Comparison of ENCODE assay signal across 23 mouse cellular contexts in the genomic region with DNA sequence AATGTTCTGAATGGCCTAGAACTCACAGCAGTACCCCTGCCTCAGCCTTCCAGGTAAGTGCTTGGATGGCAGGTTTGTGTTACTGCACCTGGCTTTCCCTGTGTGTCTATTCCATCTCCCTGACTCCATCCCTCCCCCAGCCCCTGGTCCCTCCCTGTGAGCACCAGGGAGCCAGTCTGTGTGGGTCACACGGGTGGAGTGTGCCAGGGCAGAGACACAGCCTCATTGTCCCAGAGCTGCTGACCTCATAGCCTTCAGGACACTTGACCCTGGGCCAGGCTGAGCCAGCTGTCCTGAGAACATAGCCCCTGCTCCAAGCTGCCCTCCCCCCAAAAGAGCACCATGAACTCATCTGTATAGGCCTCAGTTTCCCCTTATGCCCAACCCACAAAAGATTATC. TPM values are rescaled to one million over a fixed set of nuclear protein-coding genes. Genes with fewer than 3 reads are reported as not detected.
DNase-seq lines count a peak whose midpoint lies in the region; ATAC-seq and TF ChIP-seq lines count a peak whose summit lies in the region.
"Had no signal": no experiment of that assay in that cellular context is flagged by ENCODE, and none has a peak within 500 bp of the region (broad histone marks: within the 10 kb centered on the region; RNA-seq: fewer than 3 reads in every experiment).

No protein-coding gene starts in this region.

- TF ChIP-seq POLR2A in bone marrow, adult 2 months (IDR thresholded peaks at IDR 0.05; ENCODE audit: borderline replicate concordance, control insufficient read depth, low read depth, low read length): no peak

- H3K9ac ChIP-seq in liver, embryonic 11.5 days (ENCODE audit: low read depth, low read length): no peak overlapping the region
- peak overlapping the region; percentile 13; the same call in 1 of the 2 replicates for H3K9ac ChIP-seq in liver, embryonic 14.5 days (replicated peaks)
- H3K9ac ChIP-seq in heart, embryonic 11.5 days (ENCODE audit: low read depth, low read length): no peak overlapping the region
- H3K9ac ChIP-seq: embryonic facial prominence, embryonic 15.5 days; heart, embryonic 12.5 days; hindbrain, embryonic 14.5 days; intestine, embryonic 15.5 days; midbrain, embryonic 12.5 days had no signal

- 62% methylated on average over 1 of the region's 1 CpGs for WGBS in liver, embryonic 11.5 days
- 74% methylated on average over 1 of the region's 1 CpGs for WGBS in bone marrow, adult 2 months
- 36% methylated on average over 1 of the region's 1 CpGs for WGBS in liver, embryonic 14.5 days (ENCODE audit: insufficient replicate concordance)
- WGBS in heart, embryonic 11.5 days (ENCODE audit: insufficient replicate concordance): 32% methylated on average over 1 of the region's 1 CpGs

- 0 out of 2 replicates have a peak overlapping the region, but pooled peaks have one; percentile 21 for H3K4me2 ChIP-seq in liver, embryonic 11.5 days
- H3K4me2 ChIP-seq in liver, embryonic 14.5 days (ENCODE audit: low read depth): no peak overlapping the region
- no peak overlapping the region for H3K4me2 ChIP-seq in heart, embryonic 11.5 days
- H3K4me2 ChIP-seq: embryonic facial prominence, embryonic 15.5 days; heart, embryonic 12.5 days; hindbrain, embryonic 14.5 days; intestine, embryonic 15.5 days; midbrain, embryonic 12.5 days had no signal

- ATAC-seq in liver, embryonic 11.5 days (replicated peaks; ENCODE audit: low FRiP score): no peak
- ATAC-seq in liver, embryonic 14.5 days (ENCODE audit: insufficient read depth): no peak
- ATAC-seq in heart, embryonic 11.5 days (replicated peaks; ENCODE audit: insufficient number of reproducible peaks, low FRiP score, low TSS enrichment): no peak
- ATAC-seq: forebrain, embryonic 16.5 days; intestine, embryonic 15.5 days had no signal

- peak; percentile 45 for DNase-seq in cerebellum, adult 9-11 months
- DNase-seq in cerebellum, adult 9-10 months: no peak
- DNase-seq in liver, embryonic 11.5 days (ENCODE audit: low spot score): no peak
- no peak for DNase-seq in liver
- no peak for DNase-seq in liver, embryonic 14.5 days (ENCODE audit: low read depth in 3 of 3, low spot score in 3 of 3)
- DNase-seq in heart, postnatal 36 days: no peak
- DNase-seq: adrenal gland, postnatal 14 days; cerebellum, postnatal 25 days; heart, postnatal 14 days; lung, adult 2 months; retina, postnatal 1 day had no signal

- H3K4me3 ChIP-seq in liver, embryonic 11.5 days (ENCODE audit: low read depth, low read length): no peak overlapping the region
- H3K4me3 ChIP-seq in bone marrow, adult 2 months (replicated peaks; ENCODE audit: control insufficient read depth, low read depth, low read length): no peak overlapping the region
- no peak overlapping the region for H3K4me3 ChIP-seq in liver, embryonic 14.5 days (ENCODE audit: insufficient read depth in 1 of 2, low read depth in 2 of 2, low read length in 2 of 2)
- no peak overlapping the region for H3K4me3 ChIP-seq in heart, embryonic 11.5 days (ENCODE audit: low read depth, low read length)
- H3K4me3 ChIP-seq: embryonic facial prominence, embryonic 15.5 days; heart, embryonic 12.5 days; intestine, embryonic 15.5 days; midbrain, embryonic 12.5 days had no signal

- no peaks in the 10 kb centered on the region for H3K36me3 ChIP-seq in liver, embryonic 11.5 days (ENCODE audit: control insufficient read depth, insufficient read depth, low read length)
- H3K36me3 ChIP-seq in liver, embryonic 14.5 days (replicated peaks; ENCODE audit: control insufficient read depth, insufficient read depth, low read depth): no peaks in the 10 kb centered on the region
- no peaks in the 10 kb centered on the region for H3K36me3 ChIP-seq in heart, embryonic 11.5 days (ENCODE audit: control insufficient read depth, insufficient read depth, low read length)
- H3K36me3 ChIP-seq: embryonic facial prominence, embryonic 15.5 days; heart, embryonic 12.5 days; intestine, embryonic 15.5 days; midbrain, embryonic 12.5 days had no signal

- peaks cover 1% of the 10 kb centered on the region for H3K27me3 ChIP-seq in liver, embryonic 11.5 days (replicated peaks; ENCODE audit: control insufficient read depth, insufficient read depth, low read length)
- no peaks in the 10 kb centered on the region for H3K27me3 ChIP-seq in liver, embryonic 14.5 days (ENCODE audit: control insufficient read depth, insufficient read depth, low read length)
- peaks cover 49% of the 10 kb centered on the region for H3K27me3 ChIP-seq in heart, embryonic 11.5 days (ENCODE audit: control insufficient read depth, insufficient read depth, low read length)

- no peak for TF ChIP-seq CTCF in bone marrow, adult 2 months (IDR thresholded peaks at IDR 0.05; ENCODE audit: control insufficient read depth, insufficient read depth, low read length)
- no peak for TF ChIP-seq CTCF in liver, embryonic 14.5 days (IDR thresholded peaks at IDR 0.05; ENCODE audit: low read depth)

- H3K27ac ChIP-seq in liver, embryonic 11.5 days (ENCODE audit: low read depth, low read length): no peak overlapping the region
- H3K27ac ChIP-seq in bone marrow, adult 2 months (ENCODE audit: control insufficient read depth, insufficient read depth, low read depth, low read length, poor library complexity): peak overlapping the region; percentile 89
- H3K27ac ChIP-seq in liver, embryonic 14.5 days: no peak overlapping the region
- H3K27ac ChIP-seq in heart, embryonic 11.5 days (ENCODE audit: low read depth, low read length): no peak overlapping the region
- H3K27ac ChIP-seq: embryonic facial prominence, embryonic 15.5 days; hindbrain, embryonic 14.5 days; intestine, embryonic 15.5 days; midbrain, embryonic 12.5 days had no signal

- no peaks in the 10 kb centered on the region for H3K9me3 ChIP-seq in liver, embryonic 11.5 days (ENCODE audit: control insufficient read depth, low read length)
- no peaks in the 10 kb centered on the region for H3K9me3 ChIP-seq in liver, embryonic 14.5 days (ENCODE audit: control insufficient read depth, low read length)
- H3K9me3 ChIP-seq in heart, embryonic 11.5 days (replicated peaks; ENCODE audit: control insufficient read depth, low read length): no peaks in the 10 kb centered on the region
- H3K9me3 ChIP-seq: embryonic facial prominence, embryonic 15.5 days; heart, embryonic 12.5 days; intestine, embryonic 15.5 days; midbrain, embryonic 12.5 days had no signal

- peaks cover 24% of the 10 kb centered on the region for H3K4me1 ChIP-seq in liver, embryonic 11.5 days (replicated peaks; ENCODE audit: control insufficient read depth, insufficient read depth, low read length)
- H3K4me1 ChIP-seq in bone marrow, adult 2 months (ENCODE audit: control insufficient read depth, insufficient read depth, low read length): peaks cover 10% of the 10 kb centered on the region; the same call in 1 of the 2 replicates
- peaks cover 23 to 33% of the 10 kb centered on the region in 2 experiments for H3K4me1 ChIP-seq in liver, embryonic 14.5 days (replicated peaks; ENCODE audit: control insufficient read depth in 2 of 2, insufficient read depth in 2 of 2, low read length in 1 of 2)
- H3K4me1 ChIP-seq in heart, embryonic 11.5 days (ENCODE audit: control insufficient read depth, insufficient read depth, low read length): peaks cover 12% of the 10 kb centered on the region; the same call in 1 of the 2 replicates

- no peak for TF ChIP-seq EP300 in liver, embryonic 14.5 days (IDR thresholded peaks at IDR 0.05; ENCODE audit: low read depth)

- intact Hi-C loops in heart, postnatal 36 days (cut with DNase I): no loop called here

RNA-seq across cellular contexts. Expression of a gene that starts 0.9 kb away (rescaled TPM):
- polyA plus RNA-seq in liver, embryonic 11.5 days (2014; fragmentation: Nextera tagmentation; extraction: Ambion mirVana): 0.10 and 0.25 TPM in 2 replicates
- 0.36 and 1.9 TPM in 2 replicates for polyA plus RNA-seq in bone marrow, adult 2 months (2011; ENCODE audit: insufficient read depth, insufficient read length, low replicate concordance, missing spikeins)
- 0.11 and 0.13 TPM in 2 replicates for polyA plus RNA-seq in liver, embryonic 14.5 days (2012; rRNA removed)
- polyA plus RNA-seq in liver, embryonic 14.5 days (2014; fragmentation: Nextera tagmentation; extraction: Ambion mirVana): 0.18 and 0.39 TPM in 2 replicates
- not detected for total RNA-seq in heart, postnatal 36 days (2021)
- 0.07 TPM in 1 of 2 replicates, not detected in the other for polyA plus RNA-seq in heart, embryonic 11.5 days (2014; fragmentation: Nextera tagmentation; extraction: Ambion mirVana)
- total RNA-seq: adrenal gland, postnatal 14 days; gastrocnemius, adult 8-10 months had no signal
- polyA plus RNA-seq: heart, embryonic 12.5 days; hindbrain, embryonic 14.5 days; kidney, embryonic 14.5 days; limb, embryonic 11.5 days; neural tube, embryonic 11.5 days had no signal

RNA-seq across cellular contexts. Expression of a gene that starts 2.5 kb away (rescaled TPM):
- 18.2 and 19.3 TPM in 2 replicates for polyA plus RNA-seq in liver, embryonic 11.5 days (2014; fragmentation: Nextera tagmentation; extraction: Ambion mirVana)
- 20.5 and 70.7 TPM in 2 replicates for polyA plus RNA-seq in bone marrow, adult 2 months (2011; ENCODE audit: insufficient read depth, insufficient read length, low replicate concordance, missing spikeins)
- polyA plus RNA-seq in liver, embryonic 14.5 days (2012; rRNA removed): 11.1 and 13.0 TPM in 2 replicates
- 5.4 and 6.3 TPM in 2 replicates for polyA plus RNA-seq in liver, embryonic 14.5 days (2014; fragmentation: Nextera tagmentation; extraction: Ambion mirVana)
- total RNA-seq in heart, postnatal 36 days (2021): 1 to 10 TPM; 6.4 to 8.9 TPM
- polyA plus RNA-seq in heart, embryonic 11.5 days (2014; fragmentation: Nextera tagmentation; extraction: Ambion mirVana): 7.8 and 8.5 TPM in 2 replicates

RNA-seq across cellular contexts. Expression of a gene that starts 30.8 kb away (rescaled TPM):
- polyA plus RNA-seq in liver, embryonic 11.5 days (2014; fragmentation: Nextera tagmentation; extraction: Ambion mirVana): 41.5 and 44.6 TPM in 2 replicates
- polyA plus RNA-seq in bone marrow, adult 2 months (2011; ENCODE audit: insufficient read depth, insufficient read length, low replicate concordance, missing spikeins): 12.8 and 19.5 TPM in 2 replicates
- 13.2 and 17.5 TPM in 2 replicates for polyA plus RNA-seq in liver, embryonic 14.5 days (2012; rRNA removed)
- 8.2 and 12.0 TPM in 2 replicates for polyA plus RNA-seq in liver, embryonic 14.5 days (2014; fragmentation: Nextera tagmentation; extraction: Ambion mirVana)
- total RNA-seq in heart, postnatal 36 days (2021): 10 to 100 TPM; 23.6 to 24.5 TPM
- 21.5 and 23.1 TPM in 2 replicates for polyA plus RNA-seq in heart, embryonic 11.5 days (2014; fragmentation: Nextera tagmentation; extraction: Ambion mirVana)

RNA-seq across cellular contexts. Expression of a gene that starts 32.2 kb away (rescaled TPM):
- polyA plus RNA-seq in liver, embryonic 11.5 days (2014; fragmentation: Nextera tagmentation; extraction: Ambion mirVana): 13.4 and 14.5 TPM in 2 replicates
- 19.1 and 44.8 TPM in 2 replicates for polyA plus RNA-seq in bone marrow, adult 2 months (2011; ENCODE audit: insufficient read depth, insufficient read length, low replicate concordance, missing spikeins)
- polyA plus RNA-seq in liver, embryonic 14.5 days (2012; rRNA removed): 33.9 and 35.0 TPM in 2 replicates
- 9.5 and 14.3 TPM in 2 replicates for polyA plus RNA-seq in liver, embryonic 14.5 days (2014; fragmentation: Nextera tagmentation; extraction: Ambion mirVana)
- 10 to 100 TPM; 11.3 to 11.4 TPM for total RNA-seq in heart, postnatal 36 days (2021)
- 2.4 and 3.2 TPM in 2 replicates for polyA plus RNA-seq in heart, embryonic 11.5 days (2014; fragmentation: Nextera tagmentation; extraction: Ambion mirVana)

RNA-seq across cellular contexts. Expression of a gene that starts 46.6 kb away (rescaled TPM):
- polyA plus RNA-seq in liver, embryonic 11.5 days (2014; fragmentation: Nextera tagmentation; extraction: Ambion mirVana): 67.7 and 76.4 TPM in 2 replicates
- 15.1 and 28.2 TPM in 2 replicates for polyA plus RNA-seq in bone marrow, adult 2 months (2011; ENCODE audit: insufficient read depth, insufficient read length, low replicate concordance, missing spikeins)
- 25.3 and 28.5 TPM in 2 replicates for polyA plus RNA-seq in liver, embryonic 14.5 days (2012; rRNA removed)
- polyA plus RNA-seq in liver, embryonic 14.5 days (2014; fragmentation: Nextera tagmentation; extraction: Ambion mirVana): 39.8 and 41.5 TPM in 2 replicates
- 10 to 100 TPM; 28.0 to 30.8 TPM for total RNA-seq in heart, postnatal 36 days (2021)
- 42.5 and 42.6 TPM in 2 replicates for polyA plus RNA-seq in heart, embryonic 11.5 days (2014; fragmentation: Nextera tagmentation; extraction: Ambion mirVana)
